Mouse (Mus musculus) CD8-positive naive resting alpha-beta T cell, adult 2 months (primary cell): Measurements from ENCODE around the gene Crat.
"Not testable (repeated sequence)": the region's sequence is repeated elsewhere in the genome, so short reads cannot be mapped to it uniquely, and the experiment has no call there.

Experiments used
- DNase-seq, 2 experiments: peaks; one replicate each; pipeline ENCODE4 v3.0.0; 2022; ENCODE audit warnings: low read depth in 2 of 2, low spot score in 2 of 2

Crat gene

DNA sequence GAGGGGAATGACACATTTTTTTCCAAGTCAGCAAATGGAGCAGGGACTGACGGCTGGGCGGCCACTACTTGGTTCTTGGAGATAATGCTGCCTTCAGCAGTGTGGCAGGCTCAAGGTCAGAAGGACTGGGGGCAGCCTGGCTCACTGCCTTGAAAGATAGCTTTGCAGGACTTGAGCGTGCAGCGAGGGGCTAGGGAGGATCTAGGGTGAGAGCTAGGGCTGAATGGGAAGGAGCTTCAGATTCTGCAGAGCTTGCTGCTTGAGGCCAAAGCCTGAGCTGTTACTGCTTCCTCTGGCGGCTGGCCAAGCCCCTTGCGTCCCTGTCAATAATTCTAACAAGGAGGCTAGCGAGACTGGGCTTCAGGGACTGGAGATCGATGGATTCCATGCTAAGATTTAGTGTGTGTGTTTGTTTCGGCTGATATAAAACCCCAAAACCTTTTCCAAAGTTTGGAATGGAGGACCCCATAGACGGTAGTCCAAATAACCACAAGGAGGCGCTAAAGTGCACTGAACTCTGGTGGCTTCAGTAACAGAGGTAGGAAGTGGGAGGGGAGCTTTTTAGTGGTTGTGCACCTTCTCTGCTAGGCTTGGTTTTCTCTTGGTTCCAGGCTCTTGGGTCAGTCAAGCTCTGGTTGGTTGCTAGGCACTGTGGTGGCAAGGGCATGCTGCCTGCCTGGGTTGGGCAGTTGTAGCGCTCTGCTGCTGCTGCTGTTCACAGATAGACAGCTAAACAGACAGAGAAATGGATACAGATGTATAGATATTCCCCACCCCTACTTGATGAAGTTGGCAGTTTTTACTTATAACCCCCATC, 25.3 kb upstream of the Crat start:
- DNase-seq, result peak; percentile 66 to 79

DNA sequence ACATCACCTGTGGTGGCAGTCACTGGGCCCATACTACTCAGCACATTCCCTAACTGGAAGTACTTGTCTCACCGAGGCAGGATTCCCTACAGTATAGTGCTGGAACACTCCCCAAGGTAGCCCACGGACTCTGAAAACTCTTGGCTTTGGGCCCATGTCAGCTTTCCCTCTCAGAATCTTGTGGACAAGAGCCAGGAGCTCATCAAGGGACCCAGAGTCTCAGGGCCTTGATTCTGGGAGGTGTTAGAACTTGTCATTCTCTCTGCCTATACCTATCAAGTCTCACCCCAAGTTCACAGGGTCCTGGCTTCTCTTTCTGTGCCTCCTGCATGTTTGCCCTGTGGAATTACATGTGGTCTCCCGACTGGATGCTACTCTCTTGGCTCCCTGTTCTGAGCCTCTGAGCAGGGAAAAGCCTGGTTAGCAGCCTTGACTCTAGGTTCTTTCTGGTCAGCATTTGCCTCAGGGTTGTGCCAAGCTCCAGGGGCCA, 24.6 kb upstream of the Crat start:
- DNase-seq, result no peak

DNA sequence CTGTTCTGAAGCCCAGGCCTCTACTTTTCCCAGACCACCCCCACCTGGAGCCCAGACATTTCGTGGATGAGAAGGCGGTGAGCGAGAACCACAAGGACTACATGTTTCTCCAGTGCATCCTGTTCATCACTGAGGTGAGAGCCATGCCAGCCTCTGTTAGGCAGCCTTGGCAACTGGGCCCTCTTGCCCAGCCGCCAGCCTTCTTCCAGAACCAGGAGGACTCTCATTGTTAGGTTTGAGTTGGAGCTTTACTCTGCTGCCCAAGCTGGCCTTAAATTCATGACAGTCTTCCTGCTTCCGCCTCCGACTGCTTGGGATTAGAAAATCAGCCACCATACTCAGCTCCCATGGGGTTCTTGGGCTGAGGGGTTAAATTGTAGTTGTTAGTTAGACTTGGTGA, 24.0 kb upstream of the Crat start:
- no peak for DNase-seq

DNA sequence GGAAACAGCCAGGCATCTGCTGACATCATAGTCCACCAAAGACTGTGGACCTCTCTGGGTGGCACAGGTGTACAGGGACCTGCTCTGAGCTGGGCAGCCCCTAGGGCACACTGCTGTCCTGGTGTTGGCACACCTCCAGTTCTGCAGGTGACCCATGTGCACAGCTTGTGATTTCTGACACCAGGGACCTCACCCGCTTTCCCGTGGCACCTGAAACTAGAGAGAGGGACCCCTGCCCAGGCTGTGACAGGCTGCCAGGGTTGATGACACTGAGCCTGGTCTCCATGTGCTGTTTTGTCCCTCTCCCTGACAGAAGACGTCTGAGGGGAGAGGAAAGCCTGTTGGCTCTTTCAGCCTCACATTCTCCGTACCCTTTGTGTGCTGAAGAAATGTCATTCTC, 22.2 kb upstream of the Crat start:
- no peak for DNase-seq

DNA sequence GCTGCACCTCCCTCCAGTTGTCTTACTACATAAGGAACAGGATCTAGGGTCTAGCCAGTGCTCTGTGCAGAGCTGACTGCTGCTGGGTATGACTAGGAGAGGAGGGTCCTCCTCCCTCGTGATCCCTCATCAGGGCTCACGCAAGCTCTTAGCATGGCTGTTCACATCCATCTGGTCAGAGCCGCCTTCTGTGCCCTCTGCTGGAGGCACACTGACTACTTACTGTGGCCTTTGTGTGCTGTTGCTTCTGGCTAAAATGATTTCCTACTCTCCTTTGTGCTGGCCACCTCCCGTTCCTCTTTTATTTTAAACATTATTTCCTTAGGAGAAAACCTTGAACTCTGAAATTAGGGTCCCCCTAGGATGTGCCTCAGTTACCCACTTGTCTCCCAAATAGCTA, 21.2 kb upstream of the Crat start:
- DNase-seq, result no peak

DNA sequence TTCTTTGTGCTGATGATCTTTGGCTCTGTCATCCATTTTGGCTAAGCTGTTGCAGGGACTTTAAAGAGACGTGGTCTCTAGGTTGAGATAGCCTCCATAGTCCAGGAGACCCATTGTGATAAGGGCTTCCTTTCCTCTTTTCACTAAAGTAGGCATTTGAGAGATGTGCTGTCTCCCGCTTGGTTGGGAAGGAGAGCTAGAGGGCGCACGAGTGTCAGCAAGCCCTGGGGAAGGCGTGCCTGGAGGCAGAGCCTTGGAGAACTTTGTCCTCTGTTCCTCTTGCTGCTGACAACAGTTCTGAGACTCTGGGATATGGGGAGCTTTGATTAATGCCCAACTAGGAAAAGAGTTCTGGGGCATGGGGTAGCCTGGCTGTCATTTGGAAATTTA, 20.5 kb upstream of the Crat start:
- no peak for DNase-seq

DNA sequence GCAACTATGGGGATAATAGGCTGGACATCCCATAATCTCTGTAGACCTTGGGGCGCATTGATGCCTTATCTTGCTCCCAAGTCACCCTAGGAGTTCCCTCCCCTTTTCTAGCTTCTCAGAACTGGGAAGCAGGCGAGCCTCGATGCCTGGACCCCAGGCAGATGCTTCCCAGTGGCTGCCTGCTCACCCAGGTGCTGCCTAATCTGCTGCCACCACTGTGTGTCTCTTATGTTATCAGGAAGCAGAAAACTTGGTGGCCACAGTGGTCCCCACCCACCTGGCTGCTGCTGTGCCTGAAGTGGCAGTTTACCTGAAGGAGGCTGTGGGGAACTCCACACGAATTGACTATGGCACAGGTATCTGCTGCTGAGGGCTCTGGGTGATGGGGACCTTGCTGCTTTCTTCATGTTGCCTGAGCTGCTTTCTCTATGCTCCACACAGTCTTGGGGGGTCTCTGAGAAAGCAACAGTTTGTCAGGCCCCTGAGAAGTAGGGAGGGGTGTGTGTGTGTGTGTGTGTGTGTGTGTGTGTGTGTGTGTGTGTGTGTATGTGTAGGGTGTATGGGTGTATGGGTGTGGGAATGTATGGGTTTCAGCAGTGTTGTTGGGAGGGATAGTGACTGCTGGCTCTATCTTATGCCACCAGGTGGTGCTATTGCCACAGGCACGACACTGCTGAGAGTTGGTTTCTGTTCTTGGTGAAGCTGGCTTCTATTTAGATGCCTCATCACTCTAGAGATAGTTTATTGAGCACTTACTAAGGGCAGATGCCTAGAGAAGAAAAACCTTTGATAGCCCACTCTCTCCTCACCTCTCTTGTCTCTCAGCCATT, 19.9 kb upstream of the Crat start:
- peak; percentile 66 to 72 for DNase-seq

DNA sequence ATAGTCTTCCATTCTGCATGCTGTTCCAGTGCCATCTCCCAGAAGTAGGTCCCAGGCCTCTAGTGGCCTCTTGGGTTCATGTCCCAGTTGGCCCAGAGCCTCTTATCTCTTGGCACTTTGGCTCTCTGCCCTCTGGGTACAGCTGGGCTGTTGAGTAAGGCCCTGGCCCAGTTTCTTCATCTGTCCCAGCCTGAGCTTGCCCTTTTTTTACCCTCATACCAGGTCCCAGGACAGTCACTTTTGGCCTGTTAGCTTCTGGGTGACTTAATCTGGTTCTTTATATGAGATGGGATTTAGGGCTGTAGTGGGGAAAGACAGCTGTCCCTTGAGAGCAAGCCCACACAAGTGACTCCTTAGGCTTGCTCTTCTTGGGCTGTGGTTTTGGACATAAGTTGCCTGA, 13.5 kb upstream of the Crat start:
- DNase-seq, result no peak

DNA sequence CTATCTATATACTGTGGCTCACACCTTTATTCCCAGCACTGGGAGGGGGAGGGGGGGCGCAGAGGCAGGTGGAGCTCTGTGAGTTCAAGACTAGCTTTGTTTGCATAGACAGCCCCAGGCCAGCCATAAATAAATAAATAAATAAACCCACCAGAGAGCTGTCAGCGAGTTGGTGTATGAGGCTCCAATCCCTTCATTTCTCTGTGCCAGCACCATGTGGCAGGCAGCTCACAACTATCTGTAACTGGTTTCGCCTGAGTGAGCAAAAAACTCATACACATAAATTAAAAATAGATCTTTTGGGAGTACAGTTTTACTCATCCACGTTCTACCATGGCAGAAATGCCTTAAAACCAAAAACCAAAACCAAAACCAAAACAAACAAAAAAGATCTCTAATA, 5.8 kb upstream of the Crat start:
- DNase-seq, result no peak

DNA sequence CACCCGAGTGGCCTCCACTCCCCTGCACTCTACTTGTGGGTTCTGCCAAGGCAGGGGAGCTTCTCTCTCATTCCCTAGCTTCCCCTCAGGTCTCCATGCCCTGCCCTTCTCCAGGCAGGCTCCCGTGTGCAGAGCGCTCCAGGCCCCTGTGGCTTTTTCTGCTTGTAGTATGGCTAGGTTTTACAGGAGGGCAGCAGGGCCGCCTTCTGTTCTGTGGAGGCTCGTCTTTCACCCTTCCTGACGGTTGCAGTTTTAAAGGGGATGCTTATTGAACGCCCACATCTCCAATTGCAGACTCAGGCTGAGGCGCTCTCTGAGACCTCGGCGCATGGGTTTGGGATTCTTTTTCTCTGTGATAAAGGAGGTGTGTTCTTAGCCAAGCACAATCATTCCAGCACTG, 3.5 kb upstream of the Crat start:
- no peak for DNase-seq

DNA sequence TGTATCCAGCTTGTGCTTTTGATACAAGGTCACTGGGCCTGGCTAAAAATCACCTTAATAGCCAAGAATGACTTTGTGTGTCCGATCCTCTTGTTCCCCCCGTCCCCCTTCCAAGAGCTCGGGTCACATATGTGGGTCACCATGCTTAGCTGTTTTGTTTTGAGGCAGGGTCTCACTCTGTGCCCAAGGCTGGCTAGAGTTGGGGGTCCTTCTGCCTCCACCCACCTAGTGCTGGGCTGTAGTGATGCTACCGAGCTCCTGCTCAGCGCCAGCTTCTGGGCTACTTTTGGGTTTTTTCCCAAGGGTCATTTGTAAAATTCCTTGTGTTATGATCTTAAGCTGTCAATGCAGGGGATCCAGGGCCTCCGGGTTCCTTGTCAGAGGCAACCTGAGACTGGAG, 2.6 kb upstream of the Crat start:
- DNase-seq, result no peak

DNA sequence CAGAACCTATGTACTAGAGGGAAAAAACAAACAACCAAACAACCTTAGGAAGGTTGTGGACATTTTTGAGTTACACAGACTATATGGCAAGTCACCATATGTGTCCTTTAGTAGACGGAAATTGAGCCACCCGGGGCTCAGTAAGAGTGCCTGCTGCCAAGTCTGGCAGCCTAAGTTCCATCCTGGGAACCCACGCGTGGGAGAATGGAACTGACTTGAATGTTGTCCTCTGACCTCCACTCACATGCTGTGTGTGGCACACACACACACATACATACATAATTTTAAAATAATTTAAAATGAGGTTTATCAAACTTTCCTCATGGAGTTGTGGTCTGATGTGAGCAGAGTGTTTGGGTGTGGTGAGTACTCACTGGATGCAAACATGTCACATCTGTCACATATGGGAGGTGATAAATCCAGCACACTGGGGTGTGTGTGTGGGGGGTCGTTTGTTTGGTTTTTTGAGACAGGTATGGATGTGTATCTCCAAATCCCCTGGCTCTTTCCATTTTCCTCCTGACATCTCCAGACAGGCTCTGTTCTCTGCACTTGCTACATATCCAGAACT, 2.1 kb upstream of the Crat start:
- no peak for DNase-seq

DNA sequence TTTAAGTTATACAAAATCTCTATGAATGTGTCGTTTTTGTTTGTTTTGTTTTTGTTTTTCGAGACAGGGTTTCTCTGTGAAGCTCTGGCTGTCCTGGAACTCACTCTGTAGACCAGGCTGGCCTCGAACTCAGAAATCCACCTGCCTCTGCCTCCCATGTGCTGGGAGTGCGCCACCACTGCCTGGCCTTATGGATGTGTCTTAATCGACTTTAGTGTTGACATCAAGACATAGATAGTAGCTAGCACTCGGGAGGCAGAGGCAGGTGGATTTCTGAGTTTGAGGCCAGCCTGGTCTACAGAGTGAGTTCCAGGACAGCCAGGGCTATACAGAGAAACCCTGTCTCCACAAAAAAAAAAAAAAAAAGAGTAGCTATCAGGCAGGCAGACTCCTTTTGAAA, 1.5 kb upstream of the Crat start:
- DNase-seq, result not testable (repeated sequence)

DNA sequence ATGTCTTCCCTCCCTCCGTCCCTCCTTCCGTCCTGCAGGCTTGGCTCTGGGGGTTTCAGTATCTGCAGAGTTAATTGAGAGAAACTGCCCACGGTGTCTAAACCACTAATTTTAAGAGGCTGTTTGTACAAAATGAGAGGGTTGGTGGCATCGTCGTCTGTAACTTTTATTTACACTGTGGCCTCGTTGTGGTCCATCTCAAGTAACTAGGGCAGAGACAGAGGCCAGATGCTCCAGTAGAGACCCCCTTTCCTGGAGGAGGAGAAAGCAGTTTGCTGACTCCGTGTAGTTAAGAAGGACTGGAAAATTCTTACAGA, 994 bp upstream of the Crat start:
- no peak for DNase-seq

DNA sequence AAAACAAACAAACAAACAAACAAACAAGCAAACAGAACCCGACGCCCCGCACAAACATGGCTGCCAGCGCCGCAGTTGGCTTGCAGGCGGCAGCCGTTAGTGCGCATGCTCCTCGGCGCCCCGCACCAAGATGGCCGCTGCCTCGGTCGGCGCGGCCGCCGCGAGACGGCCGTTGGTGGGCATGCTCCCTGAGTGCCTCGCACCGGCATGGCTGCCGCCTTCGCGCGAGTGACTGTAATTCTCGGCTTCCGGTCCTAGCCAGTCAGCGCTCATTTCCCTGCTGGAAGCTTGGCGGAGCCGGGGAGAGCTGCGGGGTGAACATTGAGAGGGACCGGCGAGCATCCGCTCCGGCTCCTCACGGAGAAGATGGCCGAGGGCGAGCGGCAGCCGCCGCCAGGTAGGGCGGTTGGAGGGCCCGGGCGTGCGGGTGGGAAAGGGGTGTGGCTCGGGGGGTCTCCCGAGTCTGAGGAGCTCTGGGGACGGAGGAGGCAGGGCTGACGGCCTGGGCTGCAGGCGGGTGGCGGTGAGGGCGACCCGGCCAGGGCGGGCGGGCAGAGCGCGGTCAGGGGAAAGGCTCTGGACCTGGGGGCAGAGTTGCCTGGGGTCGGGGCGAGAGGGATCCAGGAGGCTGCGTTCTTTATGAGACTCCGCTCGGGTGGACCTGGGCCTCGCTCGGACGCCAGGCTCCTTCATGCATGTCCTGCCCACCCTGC, 479 bp upstream of the Crat start, which contains the start of gene Ptpa:
Gene Ptpa (plus strand): TSS at position 104 of the 713 bp plus-strand sequence.
- DNase-seq, result peak; percentile 91

DNA sequence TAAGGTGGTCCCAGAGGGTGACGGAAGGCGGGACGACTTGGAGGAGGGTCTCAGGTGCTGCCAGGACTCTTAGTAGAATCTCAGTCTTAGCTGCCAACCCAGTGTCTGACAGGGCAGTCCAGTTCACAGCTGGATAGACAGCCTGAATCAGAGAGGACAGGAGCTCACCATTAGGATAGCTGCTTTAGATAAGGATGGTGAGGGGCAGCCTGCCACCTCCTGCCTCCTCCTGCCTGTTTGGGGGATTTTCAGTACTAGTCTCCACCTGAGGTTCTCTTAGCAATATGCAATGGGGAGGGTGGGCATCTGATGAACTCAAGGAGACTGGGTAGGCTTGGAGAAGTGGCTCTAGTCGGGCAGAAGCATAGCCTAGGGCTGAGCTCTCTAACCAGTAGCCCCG, 932 bp downstream of the Crat start:
- no peak for DNase-seq

DNA sequence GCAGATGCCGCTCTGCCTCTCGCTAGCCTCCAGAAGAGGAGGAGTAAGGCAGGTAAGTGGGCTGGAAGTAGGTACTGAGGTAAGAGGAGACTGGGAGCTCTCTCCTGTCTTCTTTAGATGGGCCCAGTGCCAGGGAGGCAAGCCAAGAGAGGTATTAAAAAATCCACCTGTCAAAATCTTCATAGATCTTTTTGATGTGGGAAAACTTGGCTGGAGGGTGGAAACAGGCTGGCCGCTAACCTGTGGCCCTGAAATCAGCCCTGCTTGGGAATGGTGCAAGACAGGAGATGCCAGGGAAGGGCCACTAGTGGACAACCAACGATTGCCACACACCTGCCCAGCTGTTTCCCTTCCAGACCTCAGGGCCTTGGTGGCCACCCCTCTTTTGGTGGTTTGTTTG, 1.5 kb downstream of the Crat start:
- no peak for DNase-seq

DNA sequence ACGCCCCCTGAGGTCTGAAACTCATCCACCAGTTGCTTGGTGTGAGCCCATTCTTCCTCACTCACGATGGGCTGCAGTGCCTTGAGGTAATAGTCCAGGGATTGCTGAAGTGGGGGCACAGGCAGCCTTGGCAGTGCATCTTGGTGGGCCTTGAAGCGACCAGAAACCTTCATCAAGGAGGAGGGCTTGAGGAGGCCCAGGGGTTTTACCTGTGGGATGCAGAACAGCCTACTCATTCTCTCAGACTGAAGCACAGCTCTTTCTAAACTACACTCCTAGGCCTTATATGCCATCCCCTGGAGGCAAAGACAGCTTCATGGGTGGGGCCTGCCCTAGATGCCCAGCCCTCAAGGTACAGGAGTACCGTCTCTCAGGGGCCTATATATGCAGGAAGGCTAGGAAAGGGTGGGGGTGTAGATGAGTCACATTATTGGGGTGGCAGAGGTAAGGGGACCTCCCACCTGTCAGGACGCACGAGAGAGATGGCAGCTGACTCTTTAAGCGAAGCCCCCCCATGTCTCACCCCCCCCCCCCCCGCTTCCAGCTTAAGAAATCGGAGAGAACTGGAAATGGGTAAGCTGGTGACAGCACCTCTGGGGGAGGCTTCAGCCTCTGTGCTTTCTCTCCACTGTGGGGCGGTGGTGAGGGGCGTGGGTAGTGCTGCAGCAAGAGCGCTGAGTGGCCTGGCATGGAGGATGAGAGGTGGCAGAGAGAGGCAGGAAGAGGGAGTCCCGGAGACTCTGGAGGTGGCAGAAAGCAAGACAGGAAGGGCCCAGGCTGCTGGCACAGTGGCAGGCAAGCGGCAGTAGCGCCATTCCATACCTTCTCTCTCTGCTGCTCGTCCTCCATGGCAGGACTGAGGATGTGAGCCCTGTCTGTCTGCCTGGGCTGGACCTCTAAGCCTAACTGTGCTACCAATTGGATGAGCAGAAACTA, 2.3 kb downstream of the Crat start:
- no peak for DNase-seq

DNA sequence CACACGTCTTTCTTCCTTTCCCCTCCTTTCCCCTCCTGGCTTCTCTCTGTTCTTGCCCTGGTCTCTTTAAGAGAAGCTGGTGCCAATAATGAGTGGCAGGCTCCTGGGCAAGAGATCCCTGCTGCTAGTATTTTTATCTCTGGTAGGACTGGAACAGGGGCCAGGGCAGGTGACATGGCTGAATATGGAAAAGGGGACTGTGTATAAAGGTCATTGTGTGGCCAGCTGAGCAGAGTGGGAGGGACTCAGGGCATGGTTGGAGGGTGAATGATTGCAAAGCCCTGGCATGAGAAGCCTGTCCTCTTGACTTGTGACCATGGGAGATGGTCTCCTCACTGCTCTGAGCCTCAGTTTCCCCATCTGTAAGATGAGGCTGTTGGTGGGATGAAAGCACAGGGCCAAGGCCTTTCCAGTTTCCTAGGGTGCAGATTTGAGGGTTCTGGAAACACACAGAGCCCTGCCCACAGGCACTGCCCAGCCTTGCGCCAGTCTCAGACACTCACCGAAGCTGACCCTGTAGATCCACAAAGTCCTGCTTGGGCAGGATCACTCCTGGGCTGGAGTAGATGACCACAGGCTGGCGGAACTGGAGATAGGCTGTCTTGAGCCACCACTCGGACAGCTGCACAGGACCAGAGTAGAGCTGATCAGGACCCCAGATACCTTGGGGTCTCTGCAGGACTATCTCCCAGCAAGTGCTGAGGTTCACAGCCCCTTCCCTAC, 6.0 kb downstream of the Crat start:
- DNase-seq, result no peak
